Mouse (Mus musculus): Measurements from ENCODE around the gene Mtmr10.

The Mtmr10 gene

GRCm38 (mm10) chr7:64291722-64292121, 4.3 kb downstream of the Mtmr10 start:
- CTCF ChIA-PET, result no interaction called here

GRCm38 (mm10) chr7:64296286-64297010, 9.0 kb downstream of the Mtmr10 start:
- CTCF ChIA-PET, result interaction anchor here (0.7 kb wide), 1 partner anchor 8 kb away, joined by 3 read pairs; no protein-coding TSS in a partner anchor

- CTCF ChIA-PET, result interaction anchor here (0.5 to 0.7 kb wide), 2 partner anchors 33 to 415 kb away, joined by 3 read pairs; no protein-coding TSS in a partner anchor
Observed at GRCm38 (mm10) chr7:64310241-64310640, 22.8 kb downstream of the Mtmr10 start.

- CTCF ChIA-PET, result interaction anchor here (0.5 to 0.7 kb wide), 2 partner anchors 33 to 415 kb away, joined by 3 read pairs; no protein-coding TSS in a partner anchor
Observed at GRCm38 (mm10) chr7:64310756-64311155, 23.3 kb downstream of the Mtmr10 start.

- CTCF ChIA-PET, result no interaction called here
Observed at GRCm38 (mm10) chr7:64312811-64313210, 25.4 kb downstream of the Mtmr10 start.

GRCm38 (mm10) chr7:64321125-64321524, 33.7 kb downstream of the Mtmr10 start:
- CTCF ChIA-PET, result no interaction called here

GRCm38 (mm10) chr7:64321658-64322057, 34.2 kb downstream of the Mtmr10 start:
- CTCF ChIA-PET, result no interaction called here

- CTCF ChIA-PET, result no interaction called here
Observed at GRCm38 (mm10) chr7:64326892-64327291, 39.4 kb downstream of the Mtmr10 start.

- CTCF ChIA-PET, result no interaction called here
Observed at GRCm38 (mm10) chr7:64327486-64327885, 40.0 kb downstream of the Mtmr10 start.

GRCm38 (mm10) chr7:64331309-64331708, 43.9 kb downstream of the Mtmr10 start:
- CTCF ChIA-PET, result interaction anchor here (0.5 to 0.6 kb wide), 2 partner anchors 8 to 292 kb away, joined by 3 read pairs; no protein-coding TSS in a partner anchor

- CTCF ChIA-PET, result no interaction called here
Observed at GRCm38 (mm10) chr7:64332686-64333085, 45.2 kb downstream of the Mtmr10 start.

- CTCF ChIA-PET, result no interaction called here
Observed at GRCm38 (mm10) chr7:64347813-64348212, 60.4 kb downstream of the Mtmr10 start.

- CTCF ChIA-PET, result no interaction called here
Observed at GRCm38 (mm10) chr7:64349147-64349861, 61.9 kb downstream of the Mtmr10 start.

GRCm38 (mm10) chr7:64351087-64351486, 63.6 kb downstream of the Mtmr10 start:
- CTCF ChIA-PET, result no interaction called here

GRCm38 (mm10) chr7:64354206-64354605, 66.8 kb downstream of the Mtmr10 start:
- CTCF ChIA-PET, result no interaction called here

GRCm38 (mm10) chr7:64356661-64357060, 69.2 kb downstream of the Mtmr10 start:
- CTCF ChIA-PET, result interaction anchor here (0.6 kb wide), 1 partner anchor 42 kb away, joined by 3 read pairs; no protein-coding TSS in a partner anchor

- CTCF ChIA-PET, result no interaction called here
Observed at GRCm38 (mm10) chr7:64357405-64357804, 70.0 kb downstream of the Mtmr10 start.

GRCm38 (mm10) chr7:64358666-64359065, 71.2 kb downstream of the Mtmr10 start:
- CTCF ChIA-PET, result no interaction called here

GRCm38 (mm10) chr7:64359943-64360585, 72.6 kb downstream of the Mtmr10 start:
- CTCF ChIA-PET, result no interaction called here

GRCm38 (mm10) chr7:64360586-64360945, 73.1 kb downstream of the Mtmr10 start:
- CTCF ChIA-PET, result no interaction called here

- CTCF ChIA-PET, result no interaction called here
Observed at GRCm38 (mm10) chr7:64365863-64366262, 78.4 kb downstream of the Mtmr10 start.

GRCm38 (mm10) chr7:64369841-64370240, 82.4 kb downstream of the Mtmr10 start:
- CTCF ChIA-PET, result no interaction called here
